ENCODE assay signal across 8 mouse cellular contexts in genomic region chr19:46484518-46484917, GRCm38 (mm10). TPM values are rescaled to one million over a fixed set of nuclear protein-coding genes. Genes with fewer than 3 reads are reported as not detected.
DNase-seq lines count a peak whose midpoint lies in the region; ATAC-seq lines count a peak whose summit lies in the region.
"Had no signal": no experiment of that assay in that cellular context is flagged by ENCODE, and none has a peak within 500 bp of the region (broad histone marks: within the 10 kb centered on the region; RNA-seq: fewer than 3 reads in every experiment).

No protein-coding gene starts in this region.

- H3K36me3 ChIP-seq in kidney, embryonic 14.5 days (ENCODE audit: control insufficient read depth, insufficient read depth, low read length) = peaks cover 17% of the 10 kb centered on the region

- 55% methylated on average over 5 of the region's 5 CpGs for WGBS in kidney, embryonic 14.5 days

- H3K9ac ChIP-seq in kidney, embryonic 14.5 days (ENCODE audit: low read depth, low read length) = no peak overlapping the region
- H3K9ac ChIP-seq: limb, embryonic 12.5 days had no signal

- peak; percentile 59 to 60 for DNase-seq in right cerebral cortex, adult 2 months (ENCODE audit: low spot score in 2 of 2)
- no peak for DNase-seq in right cerebral cortex, postnatal 4 days
- DNase-seq in cerebellum, adult 9-11 months = peak; percentile 65
- peak; percentile 99 for DNase-seq in heart, adult 11 months
- peak; percentile 86 to 92 for DNase-seq in lung, postnatal 4 days
- no peak for DNase-seq in spleen, adult 18-20 months

- H3K4me3 ChIP-seq in kidney, embryonic 14.5 days (ENCODE audit: low read length) = no peak overlapping the region
- H3K4me3 ChIP-seq: limb, embryonic 12.5 days had no signal

- H3K27me3 ChIP-seq in kidney, embryonic 14.5 days (ENCODE audit: control insufficient read depth, insufficient read depth, low read length) = no peaks in the 10 kb centered on the region
- H3K27me3 ChIP-seq: limb, embryonic 12.5 days had no signal

- peak overlapping the region; percentile 67; the same call in 1 of the 2 replicates for H3K27ac ChIP-seq in kidney, embryonic 14.5 days (ENCODE audit: low read depth, low read length)
- H3K27ac ChIP-seq: limb, embryonic 12.5 days had no signal

- peaks cover 56% of the 10 kb centered on the region for H3K4me1 ChIP-seq in kidney, embryonic 14.5 days (ENCODE audit: control insufficient read depth, insufficient read depth, low read length)

- H3K4me2 ChIP-seq in kidney, embryonic 14.5 days (replicated peaks; ENCODE audit: low read depth, low read length) = no peak overlapping the region
- H3K4me2 ChIP-seq: limb, embryonic 12.5 days had no signal

- H3K9me3 ChIP-seq in kidney, embryonic 14.5 days (ENCODE audit: control insufficient read depth, low read length) = no peaks in the 10 kb centered on the region
- H3K9me3 ChIP-seq: limb, embryonic 12.5 days had no signal

- ATAC-seq in kidney, embryonic 14.5 days (ENCODE audit: low FRiP score, low TSS enrichment) = no peak

RNA-seq across cellular contexts. Expression of gene Trim8, which starts 17.0 kb away (rescaled TPM):
- polyA plus RNA-seq in kidney, embryonic 14.5 days (2014; fragmentation: Nextera tagmentation; extraction: Ambion mirVana) = 28.3 and 35.6 TPM in 2 replicates

Comparison
In these comparisons a context has a peak if more than half of its experiments do, and no peak if none do; other contexts are left out.
1. DNase-seq: peak in right cerebral cortex, adult 2 months (2 of 2), cerebellum, adult 9-11 months (single experiment), heart, adult 11 months (single experiment) and lung, postnatal 4 days (2 of 2); none in right cerebral cortex, postnatal 4 days (single experiment) and spleen, adult 18-20 months (0 of 2).